Mouse (Mus musculus) left cerebral cortex, adult 2 months (tissue): ENCODE data around the gene Xylt1. TPM values are rescaled to one million over a fixed set of nuclear protein-coding genes. Genes with fewer than 3 reads are reported as not detected.

Source experiments
- DNase-seq, 2 experiments: peaks; one replicate each; pipeline ENCODE4 v3.0.0; 2021 to 2022; ENCODE audit warnings: low spot score in 2 of 2, mixed read lengths in 1 of 2; ENCODE audit errors: extremely low spot score in 1 of 2
- H3K27ac ChIP-seq: fragments of 200-600 bp; 2 replicates; pipeline ENCODE4 v1.8.1; 2022
- H3K4me3 ChIP-seq: fragments of 200-600 bp; 2 replicates; pipeline ENCODE4 v1.8.1; 2022
- CTCF ChIP-seq: fragments of 200-600 bp; IDR thresholded peaks from 2 replicates; pipeline ENCODE4 v1.8.1; 2022; ENCODE audit warnings: antibody characterized with exemption, mild to moderate bottlenecking, moderate library complexity
- intact Hi-C: fragments of 180-260 bp; cut with DNase I; formaldehyde crosslinking; loops from one replicate; pipeline ENCODE4 v1.15.1; 2025
- total RNA-seq, 2 experiments: library from RNA; stranded (reverse); gene quantifications; 2 replicates each; pipeline ENCODE4 v1.2.3; 2021

The Xylt1 gene
- total RNA-seq, 2 experiments from 2014 or later: 51.7 to 60.5 TPM

DNA sequence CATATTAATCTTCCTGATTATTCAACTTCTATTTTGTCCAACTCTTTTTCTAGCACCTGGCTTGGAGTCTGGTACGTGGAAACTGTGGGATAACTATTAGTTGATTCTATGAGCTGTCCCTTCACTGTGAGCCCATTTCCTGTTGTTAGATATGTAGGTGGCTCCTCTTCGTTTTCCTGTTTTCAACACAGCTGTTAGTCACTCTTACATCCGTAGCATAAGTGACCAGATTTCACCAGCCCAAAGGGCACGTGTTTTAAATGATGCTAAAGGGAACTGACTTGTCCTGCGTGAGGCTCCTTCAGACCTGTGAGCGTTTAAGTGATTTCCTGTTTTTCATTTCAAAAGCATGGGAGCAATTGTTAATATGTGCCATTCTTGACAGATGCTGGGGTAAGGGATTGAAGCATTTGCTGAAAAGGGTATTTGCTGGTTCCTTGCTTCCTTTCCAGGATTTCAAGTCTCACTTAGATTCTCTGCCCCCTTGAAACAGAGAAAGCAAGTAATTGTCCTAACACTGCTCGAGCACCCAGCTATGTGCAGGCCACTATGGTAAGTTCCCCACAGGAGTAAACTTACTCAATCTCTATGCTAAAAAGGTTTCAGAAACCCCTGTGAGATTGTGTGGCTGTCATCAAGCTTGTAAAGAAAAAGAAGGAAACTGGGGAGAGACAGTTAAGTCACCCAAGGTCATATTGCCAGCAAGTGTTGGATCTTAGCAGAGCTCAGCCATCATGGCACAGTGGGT, 105.8 kb downstream of the Xylt1 start:
- no peak for DNase-seq
- intact Hi-C loops: loop anchor here (10.0 kb wide), 1 partner anchor 618 kb away; no protein-coding TSS in a partner anchor
- Histone ChIP-seq H3K4me3 (no peak overlapping the region), H3K27ac (no peak overlapping the region; the same call in 1 of the 2 replicates)
- TF ChIP-seq CTCF: no peak

DNA sequence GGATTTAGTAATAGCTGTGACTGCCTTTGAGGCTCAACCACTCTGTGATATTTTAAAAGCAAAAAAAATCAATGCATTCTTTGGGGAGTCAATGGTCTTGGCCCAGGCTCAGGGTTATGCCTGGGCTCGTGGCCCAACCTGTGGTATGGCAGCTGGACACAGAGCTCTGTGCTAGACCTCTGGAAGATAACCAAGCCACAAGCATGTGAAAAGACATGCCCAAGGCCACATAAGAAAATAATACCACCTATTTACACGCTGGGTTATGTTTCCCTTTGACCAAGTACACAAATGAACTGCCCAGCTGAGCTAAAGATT, 106.4 kb downstream of the Xylt1 start:
- no peak for TF ChIP-seq CTCF
- DNase-seq: no peak
- H3K27ac ChIP-seq: no peak overlapping the region; the same call in 1 of the 2 replicates
- no peak overlapping the region for H3K4me3 ChIP-seq
- intact Hi-C loops: loop anchor here (10.0 kb wide), 1 partner anchor 618 kb away; no protein-coding TSS in a partner anchor

DNA sequence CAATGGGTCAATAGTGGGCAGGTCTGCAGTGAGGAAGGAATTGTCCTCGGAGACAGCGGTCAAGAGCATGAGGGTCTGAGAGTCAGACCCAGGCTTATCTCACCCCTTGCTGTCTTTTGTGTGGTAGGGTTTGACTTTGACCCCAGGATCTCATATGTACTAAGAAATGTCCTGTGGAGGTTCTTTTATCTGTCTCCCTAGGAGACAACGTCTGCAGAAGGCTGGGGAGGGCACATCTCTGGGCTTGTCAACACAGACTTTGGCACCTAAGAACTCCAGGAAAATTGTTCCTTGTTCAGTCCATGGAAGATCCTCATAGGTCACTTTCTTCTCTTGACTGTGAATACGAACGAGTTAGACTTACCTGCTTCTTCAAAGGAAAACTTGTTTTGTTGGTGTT, 109.2 kb downstream of the Xylt1 start:
- H3K27ac ChIP-seq: no peak overlapping the region
- intact Hi-C loops: loop anchor here (5.0 to 10.0 kb wide), 2 partner anchors 108 to 615 kb away; partner anchors contain the start of gene Xylt1
- no peak for TF ChIP-seq CTCF
- DNase-seq: no peak
- no peak overlapping the region for H3K4me3 ChIP-seq

DNA sequence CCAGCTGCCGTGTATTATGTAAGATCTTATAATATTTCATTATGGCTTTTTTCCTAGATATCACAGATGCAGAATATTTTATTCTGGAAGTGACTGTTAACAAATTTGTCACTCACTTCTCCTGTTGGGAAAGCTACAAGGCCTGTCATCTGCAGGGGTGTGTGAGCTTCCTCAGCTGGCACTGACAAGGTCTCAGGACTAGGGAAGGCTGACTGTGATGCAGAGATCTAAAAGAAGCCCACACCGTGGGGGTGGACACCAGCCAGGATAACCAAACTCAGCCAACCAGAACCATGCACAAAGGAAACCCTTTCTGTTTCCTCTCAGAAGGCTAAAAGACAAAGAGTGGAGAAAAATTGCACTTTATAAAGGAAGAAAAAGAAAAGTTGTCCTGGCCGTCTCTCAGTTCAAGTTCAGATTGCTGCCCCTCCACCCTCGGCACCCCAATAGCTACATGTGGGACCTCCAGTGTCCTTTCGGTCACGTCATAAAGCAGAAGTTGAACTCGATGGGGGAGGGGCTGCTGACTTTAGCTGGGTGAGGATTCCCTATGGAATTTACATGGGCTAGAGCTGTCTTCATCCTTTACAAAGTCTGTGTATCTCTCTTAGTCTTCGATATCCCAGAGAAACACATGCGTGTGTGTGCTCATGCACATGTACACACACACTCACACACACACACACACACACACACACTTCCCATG, 109.9 kb downstream of the Xylt1 start:
- no peak for TF ChIP-seq CTCF
- no peak overlapping the region for H3K27ac ChIP-seq
- intact Hi-C loops: loop anchor here (5.0 kb wide), 1 partner anchor 108 kb away; the partner anchor contains the start of gene Xylt1
- no peak for DNase-seq
- H3K4me3 ChIP-seq: no peak overlapping the region

DNA sequence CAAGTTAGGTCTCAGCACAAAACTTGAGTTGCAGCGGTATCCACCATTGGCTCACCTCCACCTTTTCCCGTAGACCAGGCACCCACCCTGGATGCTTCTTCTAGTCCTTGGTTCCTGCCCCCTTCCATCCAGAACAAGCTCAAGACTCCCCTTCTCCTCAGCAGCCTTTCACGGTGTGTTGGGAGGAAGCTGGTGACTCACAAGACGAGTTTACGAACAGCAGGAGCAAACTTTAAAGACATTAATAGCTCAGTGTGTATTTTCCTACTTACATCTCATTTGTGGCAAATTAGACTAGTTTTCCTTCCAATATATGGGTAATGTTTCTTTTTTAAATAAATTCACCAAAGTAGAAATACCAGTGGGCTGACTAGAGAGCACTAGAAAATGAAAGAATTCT, 110.7 kb downstream of the Xylt1 start:
- no peak for DNase-seq
- TF ChIP-seq CTCF: no peak
- Histone ChIP-seq H3K4me3 (no peak overlapping the region), H3K27ac (no peak overlapping the region)
- intact Hi-C loops: loop anchor here (5.0 kb wide), 1 partner anchor 109 kb away; the partner anchor contains the start of gene Xylt1

DNA sequence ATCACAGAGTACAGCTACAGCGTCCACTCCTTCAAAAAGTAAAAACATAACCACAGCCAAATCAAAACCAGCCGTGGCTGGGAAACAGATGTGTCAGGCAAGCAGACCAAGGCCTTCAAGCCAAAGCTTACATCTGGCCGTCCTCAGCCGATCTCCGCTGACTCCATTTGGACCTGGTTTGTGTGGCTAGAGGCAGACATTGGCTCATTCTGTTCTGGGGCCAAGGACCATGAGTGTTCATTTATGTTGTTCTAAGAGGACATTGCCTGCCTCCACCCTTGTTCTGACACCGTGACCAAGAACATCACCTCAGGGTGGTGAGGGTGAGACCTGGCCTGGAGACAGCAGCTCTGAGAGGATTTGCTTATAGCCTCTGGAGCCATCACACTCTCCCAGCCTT, 113.4 kb downstream of the Xylt1 start:
- H3K4me3 ChIP-seq: no peak overlapping the region
- H3K27ac ChIP-seq: no peak overlapping the region
- no peak for DNase-seq
- intact Hi-C loops: loop anchor here (5.0 kb wide), 1 partner anchor 112 kb away; the partner anchor contains the start of gene Xylt1
- no peak for TF ChIP-seq CTCF

DNA sequence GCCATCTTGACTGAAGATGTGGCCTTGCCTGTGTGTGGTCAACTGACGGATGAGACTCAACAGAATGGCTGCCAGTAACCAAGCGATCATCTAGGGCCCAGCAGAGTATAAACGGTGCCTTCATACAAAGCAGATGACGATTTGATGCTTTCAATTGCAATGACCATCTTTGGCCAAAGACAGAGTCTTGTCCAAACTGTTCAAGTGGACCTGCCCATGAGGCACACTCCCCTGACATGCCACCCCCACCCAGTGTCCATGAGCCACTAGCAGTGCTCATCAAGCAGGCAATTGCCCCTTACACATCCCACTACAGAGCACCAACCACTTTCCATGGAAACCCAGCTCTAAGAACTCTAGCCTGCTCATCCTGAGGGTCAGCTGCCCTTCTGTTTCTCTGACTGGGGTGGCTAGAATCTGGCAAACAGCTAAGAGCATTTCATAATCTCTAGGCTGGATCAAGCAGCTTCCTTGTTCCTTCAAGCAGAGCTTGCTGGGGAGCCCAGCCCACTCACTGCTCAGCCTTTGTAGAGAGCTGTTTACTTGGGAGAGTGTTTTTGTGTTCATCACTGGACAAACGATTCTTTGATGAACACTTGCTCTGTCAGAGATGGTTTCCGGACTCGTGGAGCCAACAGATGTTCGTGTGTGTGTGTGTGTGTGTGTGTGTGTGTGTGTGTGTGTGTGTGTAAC, 114.0 kb downstream of the Xylt1 start:
- H3K27ac ChIP-seq: no peak overlapping the region
- no peak for DNase-seq
- no peak for TF ChIP-seq CTCF
- intact Hi-C loops: loop anchor here (5.0 kb wide), 1 partner anchor 112 kb away; the partner anchor contains the start of gene Xylt1
- H3K4me3 ChIP-seq: no peak overlapping the region

DNA sequence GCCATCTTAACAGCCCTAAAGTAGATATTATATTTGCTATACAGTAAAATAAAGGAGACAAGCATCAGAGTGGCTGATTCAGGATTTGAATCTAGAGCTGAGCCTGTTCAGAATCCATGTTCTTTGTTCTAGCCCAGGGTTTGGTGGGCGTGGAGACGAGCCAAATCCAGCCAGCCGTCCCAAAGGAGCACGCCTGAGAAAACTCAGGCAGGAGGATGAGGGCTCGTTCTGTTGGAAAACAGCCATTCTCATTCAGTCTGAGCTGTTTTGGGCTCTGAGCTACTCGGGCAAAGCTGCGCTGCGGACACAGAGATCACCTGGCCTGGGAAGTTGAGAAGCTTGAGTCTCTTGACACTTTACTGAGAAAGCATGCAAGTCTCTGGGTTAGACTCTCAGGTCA, 115.0 kb downstream of the Xylt1 start:
- Histone ChIP-seq H3K4me3 (no peak overlapping the region), H3K27ac (no peak overlapping the region)
- TF ChIP-seq CTCF: no peak
- no peak for DNase-seq
- intact Hi-C loops: no loop called here

DNA sequence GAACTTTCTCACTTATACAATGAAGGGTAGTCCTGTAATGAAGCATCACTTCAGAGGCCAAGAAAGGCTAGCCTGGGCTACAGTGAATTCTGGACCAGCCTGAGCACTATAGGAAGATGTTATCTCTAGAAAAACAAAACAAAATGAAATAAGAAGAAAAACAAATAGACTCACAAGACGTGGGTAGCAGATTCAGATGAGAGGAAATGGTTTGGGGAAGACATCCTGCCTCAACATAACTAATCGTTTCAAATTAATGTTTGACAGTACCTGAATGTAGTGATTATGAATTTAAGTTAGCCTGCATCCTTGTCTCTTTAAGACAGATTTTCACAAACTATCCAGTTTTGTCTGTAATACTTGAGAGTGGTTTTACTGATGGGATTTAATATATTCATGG, 117.4 kb downstream of the Xylt1 start:
- TF ChIP-seq CTCF: no peak
- intact Hi-C loops: no loop called here
- no peak for DNase-seq
- no peak overlapping the region for H3K27ac ChIP-seq
- H3K4me3 ChIP-seq: no peak overlapping the region

DNA sequence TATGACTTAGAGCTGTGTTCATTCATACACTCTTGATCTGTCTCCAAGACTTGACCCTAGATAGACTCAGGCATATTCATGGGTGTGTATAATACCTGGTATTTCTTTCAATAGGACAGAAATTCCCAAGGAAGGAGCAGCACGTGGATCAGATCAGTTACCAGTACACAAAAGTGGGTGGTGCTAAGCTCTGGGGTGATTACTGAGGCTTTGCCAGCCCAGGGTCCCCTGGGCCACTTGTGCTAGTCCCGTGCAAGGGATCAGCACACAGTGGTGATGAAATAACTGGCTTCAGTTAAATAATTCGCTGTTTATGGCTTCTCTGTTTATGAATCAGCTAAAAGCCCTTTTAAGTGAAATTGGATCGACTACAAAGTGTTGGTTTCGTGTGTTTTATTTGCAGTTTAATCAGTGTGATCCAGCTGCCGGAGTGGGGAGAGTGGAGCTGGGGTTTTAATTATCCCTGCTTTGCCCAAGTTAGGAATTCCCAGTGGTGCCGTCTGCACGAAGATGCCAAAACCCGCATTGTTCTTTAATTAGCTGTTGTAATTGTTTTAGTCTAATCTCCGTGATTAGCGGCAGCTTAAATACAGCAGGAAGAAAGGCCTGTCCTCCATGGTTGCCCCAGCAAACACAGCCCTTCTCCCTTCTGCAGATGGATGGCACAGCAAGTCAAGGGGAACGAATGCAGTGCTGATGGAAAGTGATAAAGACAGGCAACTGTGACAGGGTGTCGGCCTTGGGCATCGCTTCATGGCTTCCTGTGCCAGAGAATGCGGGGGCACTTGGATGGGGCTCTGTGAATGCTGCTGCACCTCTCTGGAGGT, 120.8 kb downstream of the Xylt1 start:
- H3K4me3 ChIP-seq: no peak overlapping the region
- no peak for TF ChIP-seq CTCF
- intact Hi-C loops: no loop called here
- no peak overlapping the region for H3K27ac ChIP-seq
- no peak for DNase-seq

DNA sequence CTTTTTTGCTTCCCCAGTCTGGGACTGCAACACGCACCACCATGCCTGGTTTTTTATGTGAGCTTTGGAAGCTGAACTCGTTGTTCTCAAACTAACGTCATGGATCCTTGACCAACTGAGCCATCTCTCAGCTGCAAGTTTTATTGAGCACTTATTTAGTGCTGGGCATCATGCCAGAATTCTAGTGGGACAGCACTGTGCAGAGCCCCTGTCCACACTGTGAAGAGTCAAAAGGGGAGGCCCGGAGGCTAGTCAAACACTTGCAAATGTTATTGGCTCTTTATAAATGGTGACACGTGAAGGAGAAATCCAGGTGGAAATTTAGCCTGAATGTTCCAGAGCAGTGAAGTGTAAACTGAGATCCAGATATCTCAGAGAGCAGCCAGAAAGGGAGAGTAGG, 121.6 kb downstream of the Xylt1 start:
- Histone ChIP-seq H3K27ac (no peak overlapping the region), H3K4me3 (no peak overlapping the region)
- intact Hi-C loops: no loop called here
- TF ChIP-seq CTCF: no peak
- DNase-seq: no peak
